Mouse (Mus musculus): ENCODE measurements around the gene Acadm.
A peak's percentile ranks its signal among the peaks of the same experiment; 100 is the strongest.

The Acadm gene

DNA sequence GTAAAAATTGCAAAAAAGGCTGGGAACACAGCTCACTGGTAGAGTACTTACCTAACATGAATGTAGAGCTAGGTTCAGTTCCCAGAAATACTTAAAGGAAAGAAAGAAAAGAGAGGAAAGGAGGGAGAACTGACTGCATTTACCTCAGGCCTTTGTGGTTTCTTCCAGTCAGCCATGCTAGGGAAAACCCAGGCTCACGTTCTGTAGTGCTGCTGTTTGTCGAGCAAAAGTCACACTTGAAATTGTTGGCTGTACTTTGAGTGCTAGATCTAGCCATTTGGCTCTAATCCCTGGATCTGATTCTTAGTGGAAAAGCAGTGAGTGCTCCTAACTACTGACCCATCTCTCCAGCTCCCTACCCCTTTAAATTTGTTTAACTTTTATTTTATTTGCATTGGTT, 3.7 kb upstream of the Acadm start:
- no peak for TF ChIP-seq NANOG (IDR thresholded peaks at IDR 0.05; ENCODE audit: borderline replicate concordance, low read length)
- no peak for TF ChIP-seq CTCF (conservative IDR thresholded peaks at IDR 0.05; ENCODE audit: low read length)
- TF ChIP-seq POU5F1 (IDR thresholded peaks at IDR 0.05; ENCODE audit: borderline replicate concordance, low read length), result no peak
- H3K27me3 ChIP-seq (ENCODE audit: insufficient read depth, low read length), result no peaks in the 10 kb centered on the region
- H3K4me3 ChIP-seq (replicated peaks; ENCODE audit: low read length), result no peak overlapping the region
- peaks cover 15% of the 10 kb centered on the region for H3K4me1 ChIP-seq (replicated peaks; ENCODE audit: low read depth, low read length)
- H3K9me3 ChIP-seq (ENCODE audit: low read length), result no peaks in the 10 kb centered on the region
- H3K36me3 ChIP-seq (ENCODE audit: insufficient read depth, low read length), result no peaks in the 10 kb centered on the region

DNA sequence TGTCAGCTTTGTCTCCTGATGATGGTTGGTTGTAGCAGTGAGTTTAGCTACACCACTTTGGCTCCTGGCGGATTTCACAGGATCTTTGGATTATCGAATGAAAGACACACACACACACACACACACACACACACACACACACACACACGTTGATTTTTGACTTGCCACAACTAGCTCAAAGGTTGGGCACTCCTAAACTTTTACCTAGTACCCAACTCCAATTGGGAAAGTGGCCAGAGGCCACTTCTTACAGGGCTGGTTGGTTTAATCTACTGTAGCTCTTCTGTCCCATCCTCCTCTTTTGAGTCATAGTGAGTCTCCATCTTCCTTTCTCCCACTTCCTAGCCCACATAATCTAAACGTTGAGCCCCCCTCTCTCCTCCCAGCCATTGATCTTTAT, 2.8 kb upstream of the Acadm start:
- Histone ChIP-seq H3K36me3 (ENCODE audit: insufficient read depth, low read length) (no peaks in the 10 kb centered on the region), H3K27me3 (ENCODE audit: insufficient read depth, low read length) (no peaks in the 10 kb centered on the region), H3K4me1 (replicated peaks; ENCODE audit: low read depth, low read length) (peaks cover 23% of the 10 kb centered on the region), H3K4me3 (replicated peaks; ENCODE audit: low read length) (no peak overlapping the region), H3K9me3 (ENCODE audit: low read length) (no peaks in the 10 kb centered on the region)
- TF ChIP-seq CTCF (conservative IDR thresholded peaks at IDR 0.05; ENCODE audit: low read length) (no peak), NANOG (IDR thresholded peaks at IDR 0.05; ENCODE audit: borderline replicate concordance, low read length) (no peak), POU5F1 (IDR thresholded peaks at IDR 0.05; ENCODE audit: borderline replicate concordance, low read length) (no peak)

DNA sequence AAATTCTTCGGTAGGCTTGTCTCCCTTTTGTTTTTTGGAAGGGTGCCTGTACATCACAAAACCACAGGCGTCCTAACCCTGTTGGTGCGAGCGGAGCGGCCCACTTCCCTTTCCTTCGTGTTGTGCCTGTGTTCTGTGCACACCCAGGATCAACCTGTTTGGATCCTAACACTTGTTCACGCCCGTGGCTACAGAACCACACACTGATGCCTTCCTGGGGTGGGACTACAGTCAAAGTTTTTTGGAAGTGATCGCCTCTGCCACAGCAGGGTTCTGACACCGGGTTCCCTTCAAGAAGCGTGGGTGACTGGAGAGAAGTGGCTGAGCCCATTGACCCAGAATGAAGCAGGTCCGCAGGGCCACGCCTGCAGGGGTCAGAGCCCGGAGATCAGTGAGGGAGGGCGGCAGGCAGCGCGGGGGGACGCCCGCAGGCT, 514 bp downstream of the Acadm start:
- TF ChIP-seq NANOG (IDR thresholded peaks at IDR 0.05; ENCODE audit: borderline replicate concordance, low read length) (no peak), CTCF (conservative IDR thresholded peaks at IDR 0.05; ENCODE audit: low read length) (no peak), POU5F1 (IDR thresholded peaks at IDR 0.05; ENCODE audit: borderline replicate concordance, low read length) (no peak)
- H3K27me3 ChIP-seq (ENCODE audit: insufficient read depth, low read length), result no peaks in the 10 kb centered on the region

DNA sequence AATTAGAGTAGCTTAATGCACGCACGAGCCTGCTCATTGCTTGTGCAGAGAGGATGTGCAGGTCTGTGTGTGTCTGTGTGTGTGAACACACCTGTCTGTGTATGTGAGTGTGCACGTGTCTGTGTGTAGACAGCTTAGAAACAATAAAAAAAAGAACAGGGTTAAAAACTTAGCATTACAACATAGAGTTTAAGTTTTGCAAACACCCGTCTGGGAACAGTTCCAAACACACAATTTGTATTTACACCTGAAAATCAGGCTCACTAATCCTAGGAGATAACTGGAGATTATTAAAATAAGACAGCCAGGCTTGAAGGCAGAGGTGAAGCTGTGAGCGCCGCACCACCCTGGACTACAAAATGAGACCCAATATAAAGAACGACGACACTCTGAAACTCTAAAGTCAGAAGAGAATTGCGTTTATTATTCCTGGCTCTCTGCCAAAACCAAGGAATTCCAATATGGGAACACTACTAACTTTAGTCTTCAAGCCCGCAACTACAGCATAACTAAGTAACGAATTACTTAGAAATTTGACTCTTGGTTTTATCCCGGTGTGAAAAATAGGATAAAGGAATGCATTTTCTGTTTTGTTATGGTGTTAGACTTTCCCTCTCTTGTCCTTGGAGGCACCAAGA, 1.3 kb downstream of the Acadm start:
- peak overlapping the region; percentile 94 for H3K4me3 ChIP-seq (replicated peaks; ENCODE audit: low read length)
- H3K4me1 ChIP-seq (replicated peaks; ENCODE audit: low read depth, low read length), result peaks cover 64% of the 10 kb centered on the region
- peaks cover 24% of the 10 kb centered on the region for H3K36me3 ChIP-seq (ENCODE audit: insufficient read depth, low read length)
- no peaks in the 10 kb centered on the region for H3K9me3 ChIP-seq (ENCODE audit: low read length)
- TF ChIP-seq POU5F1 (IDR thresholded peaks at IDR 0.05; ENCODE audit: borderline replicate concordance, low read length) (no peak), NANOG (IDR thresholded peaks at IDR 0.05; ENCODE audit: borderline replicate concordance, low read length) (no peak), CTCF (conservative IDR thresholded peaks at IDR 0.05; ENCODE audit: low read length) (no peak)
- no peaks in the 10 kb centered on the region for H3K27me3 ChIP-seq (ENCODE audit: insufficient read depth, low read length)

More for the DNA sequence above, 514 bp downstream of the Acadm start:
- Histone ChIP-seq H3K4me1 (replicated peaks; ENCODE audit: low read depth, low read length) (peaks cover 56% of the 10 kb centered on the region), H3K36me3 (ENCODE audit: insufficient read depth, low read length) (peaks cover 16% of the 10 kb centered on the region), H3K4me3 (replicated peaks; ENCODE audit: low read length) (peak overlapping the region; percentile 94), H3K9me3 (ENCODE audit: low read length) (no peaks in the 10 kb centered on the region)

DNA sequence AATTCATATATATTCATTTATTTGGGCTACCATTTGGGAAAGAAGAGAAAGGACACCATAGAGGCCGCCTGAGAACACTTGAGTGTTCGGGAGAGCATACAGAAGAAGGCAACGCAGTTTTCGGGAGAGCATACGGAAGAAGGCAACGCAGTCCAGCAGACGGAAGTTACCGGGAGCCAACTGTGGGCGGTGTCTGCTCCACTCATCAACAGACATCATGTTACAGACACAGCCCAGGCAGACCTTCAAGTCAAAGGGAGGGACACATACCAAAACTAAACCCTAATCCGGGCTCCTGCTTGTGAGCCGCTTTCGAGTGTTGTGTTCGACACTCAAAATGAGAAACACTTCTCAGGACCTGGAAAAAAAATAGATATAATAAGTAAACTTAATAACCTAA, 2.8 kb downstream of the Acadm start:
- Histone ChIP-seq H3K4me1 (replicated peaks; ENCODE audit: low read depth, low read length) (peaks cover 79% of the 10 kb centered on the region), H3K36me3 (ENCODE audit: insufficient read depth, low read length) (peaks cover 39% of the 10 kb centered on the region), H3K9me3 (ENCODE audit: low read length) (no peaks in the 10 kb centered on the region), H3K4me3 (replicated peaks; ENCODE audit: low read length) (peak overlapping the region; percentile 11; the same call in 1 of the 2 replicates), H3K27me3 (ENCODE audit: insufficient read depth, low read length) (no peaks in the 10 kb centered on the region)
- TF ChIP-seq CTCF (conservative IDR thresholded peaks at IDR 0.05; ENCODE audit: low read length) (no peak), NANOG (IDR thresholded peaks at IDR 0.05; ENCODE audit: borderline replicate concordance, low read length) (no peak), POU5F1 (IDR thresholded peaks at IDR 0.05; ENCODE audit: borderline replicate concordance, low read length) (no peak)

DNA sequence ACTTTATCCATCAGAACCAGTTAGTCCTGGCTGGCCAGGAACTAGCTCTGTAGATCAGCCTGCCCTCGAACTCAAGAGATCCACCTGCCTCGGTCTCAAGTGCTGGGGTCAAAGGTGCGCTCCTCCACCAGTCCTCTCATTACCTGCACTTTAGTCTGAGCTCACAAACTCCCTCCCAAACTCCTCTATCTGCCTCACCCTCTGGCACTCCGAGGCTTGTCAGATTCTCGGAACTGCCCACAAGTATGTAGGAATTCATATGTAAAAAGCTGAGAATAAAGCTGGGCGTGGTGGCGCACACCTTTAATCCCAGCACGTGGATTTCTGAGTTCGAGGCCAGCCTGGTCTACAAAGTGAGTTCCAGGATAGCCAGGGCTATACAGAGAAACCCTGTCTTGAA, 3.9 kb downstream of the Acadm start:
- TF ChIP-seq NANOG (IDR thresholded peaks at IDR 0.05; ENCODE audit: borderline replicate concordance, low read length) (no peak), CTCF (conservative IDR thresholded peaks at IDR 0.05; ENCODE audit: low read length) (no peak), POU5F1 (IDR thresholded peaks at IDR 0.05; ENCODE audit: borderline replicate concordance, low read length) (no peak)

DNA sequence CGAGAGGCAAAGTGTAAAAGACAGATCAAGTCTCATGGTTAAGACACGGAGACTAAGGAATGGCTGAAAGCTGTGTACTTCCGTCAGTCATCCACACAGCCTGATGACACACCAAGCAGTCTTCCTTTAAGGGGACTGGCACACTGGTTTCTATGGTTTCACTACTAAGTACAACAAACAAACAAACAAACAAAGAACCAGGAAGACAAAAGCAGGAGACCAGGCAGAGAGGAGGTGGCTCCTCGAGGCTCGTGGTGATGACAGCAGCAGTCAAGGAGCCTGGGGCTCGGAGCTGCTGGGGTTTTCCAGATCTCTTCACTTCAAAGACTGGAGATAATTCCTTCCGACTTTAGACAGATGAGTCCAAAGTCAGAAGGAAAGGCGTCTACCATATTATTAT, 4.4 kb downstream of the Acadm start:
- Histone ChIP-seq H3K4me3 (replicated peaks; ENCODE audit: low read length) (no peak overlapping the region; the same call in 1 of the 2 replicates), H3K9me3 (ENCODE audit: low read length) (no peaks in the 10 kb centered on the region), H3K36me3 (ENCODE audit: insufficient read depth, low read length) (peaks cover 54% of the 10 kb centered on the region), H3K4me1 (replicated peaks; ENCODE audit: low read depth, low read length) (peaks cover 80% of the 10 kb centered on the region), H3K27me3 (ENCODE audit: insufficient read depth, low read length) (no peaks in the 10 kb centered on the region)
- TF ChIP-seq CTCF (conservative IDR thresholded peaks at IDR 0.05; ENCODE audit: low read length), result no peak
- TF ChIP-seq POU5F1 (IDR thresholded peaks at IDR 0.05; ENCODE audit: borderline replicate concordance, low read length), result no peak
- TF ChIP-seq NANOG (IDR thresholded peaks at IDR 0.05; ENCODE audit: borderline replicate concordance, low read length), result no peak

More for the DNA sequence above, 3.9 kb downstream of the Acadm start:
- Histone ChIP-seq H3K9me3 (ENCODE audit: low read length) (no peaks in the 10 kb centered on the region), H3K36me3 (ENCODE audit: insufficient read depth, low read length) (peaks cover 49% of the 10 kb centered on the region), H3K27me3 (ENCODE audit: insufficient read depth, low read length) (no peaks in the 10 kb centered on the region), H3K4me1 (replicated peaks; ENCODE audit: low read depth, low read length) (peaks cover 84% of the 10 kb centered on the region), H3K4me3 (replicated peaks; ENCODE audit: low read length) (no peak overlapping the region; the same call in 1 of the 2 replicates)

DNA sequence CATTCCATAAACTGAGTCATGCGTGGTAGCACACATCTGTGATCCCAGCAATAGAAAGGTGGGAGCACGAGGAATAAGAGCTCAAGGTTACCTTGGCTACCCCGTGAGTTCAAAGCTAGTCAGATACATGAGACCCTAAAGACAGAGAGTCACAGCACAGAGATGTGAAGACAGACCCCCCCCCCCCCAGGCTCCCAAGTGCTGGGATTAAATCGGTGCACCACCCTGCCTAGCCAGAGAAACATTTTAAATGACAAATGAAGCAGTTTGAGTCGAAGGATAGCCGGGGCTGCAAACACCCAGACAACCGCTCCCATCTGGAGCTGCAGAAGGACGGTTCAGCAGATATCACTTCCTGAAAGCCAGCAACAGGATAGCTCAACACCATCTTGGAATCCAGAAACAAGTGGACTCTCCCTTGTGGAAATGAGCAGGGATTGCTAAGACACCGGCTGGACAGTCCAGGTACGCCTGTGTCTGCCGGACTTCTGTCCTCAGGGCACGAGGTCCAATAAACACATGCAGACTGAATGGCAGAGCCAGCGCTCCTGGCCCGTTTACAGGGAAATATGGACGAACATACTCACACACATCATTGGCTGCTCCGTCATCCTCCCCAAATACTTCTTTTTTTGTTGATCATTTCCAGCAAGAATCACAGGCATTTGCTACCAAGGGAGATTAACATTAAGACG, 7.2 kb downstream of the Acadm start:
- H3K27me3 ChIP-seq (ENCODE audit: insufficient read depth, low read length), result no peaks in the 10 kb centered on the region
- no peaks in the 10 kb centered on the region for H3K9me3 ChIP-seq (ENCODE audit: low read length)
- peak overlapping the region; percentile 45; the same call in 1 of the 2 replicates for H3K4me3 ChIP-seq (replicated peaks; ENCODE audit: low read length)
- peaks cover 80% of the 10 kb centered on the region for H3K36me3 ChIP-seq (ENCODE audit: insufficient read depth, low read length)
- peaks cover 62% of the 10 kb centered on the region for H3K4me1 ChIP-seq (replicated peaks; ENCODE audit: low read depth, low read length)
- TF ChIP-seq POU5F1 (IDR thresholded peaks at IDR 0.05; ENCODE audit: borderline replicate concordance, low read length) (no peak), CTCF (conservative IDR thresholded peaks at IDR 0.05; ENCODE audit: low read length) (no peak), NANOG (IDR thresholded peaks at IDR 0.05; ENCODE audit: borderline replicate concordance, low read length) (no peak)

Data from E14TG2a.4 (cell line).